Mouse (Mus musculus) bone marrow, adult 2 months (tissue): ENCODE data around the gene Nipsnap2.

Experiments
- CTCF ChIP-seq: fragments of 200-500 bp; IDR thresholded peaks from 2 replicates; pipeline ENCODE4 v1.5.1; 2011; ENCODE audit warnings: low read length, control low read depth; ENCODE audit not compliant: control insufficient read depth, insufficient read depth
- POLR2A ChIP-seq: fragments of 200-500 bp; IDR thresholded peaks from 2 replicates; pipeline ENCODE4 v1.6.1; 2011; ENCODE audit warnings: low read depth, mild to moderate bottlenecking, control low read depth, low read length, borderline replicate concordance; ENCODE audit not compliant: control insufficient read depth

- no peak for TF ChIP-seq CTCF
- TF ChIP-seq POLR2A: peak; percentile 30; the same call in 1 of the 2 replicates
Observed at GRCm38 (mm10) chr5:129778996-129779716, 54.3 kb downstream of the Nipsnap2 start.
